Mouse (Mus musculus) hindbrain, embryonic 14.5 days (tissue): ENCODE measurements around the gene Secisbp2. TPM values are rescaled to one million over a fixed set of nuclear protein-coding genes. Genes with fewer than 3 reads are reported as not detected.
"Not testable (repeated sequence)": the region's sequence is repeated elsewhere in the genome, so short reads cannot be mapped to it uniquely, and the experiment has no call there.

Source experiments
- ATAC-seq: fragments of 200-750 bp; cut with Nextera tagmentation; 2 replicates; pipeline ENCODE4 v1.8.0; 2017; ENCODE audit warnings: moderate number of reproducible peaks, mild to moderate bottlenecking, moderate TSS enrichment, moderate library complexity; ENCODE audit not compliant: low FRiP score
- DNase-seq: peaks from one replicate; pipeline ENCODE4 v3.0.0-alpha.2; 2015; ENCODE audit warnings: low spot score
- H3K27ac ChIP-seq: fragments of 300-500 bp; sonication (generic); 2 replicates; pipeline ENCODE4 v1.5.1; 2014; ENCODE audit warnings: mild to moderate bottlenecking, moderate library complexity
- H3K27me3 ChIP-seq: fragments of 300-500 bp; sonication (generic); 2 replicates; pipeline ENCODE4 v1.6.1; 2014; ENCODE audit warnings: mild to moderate bottlenecking, low read length, mixed read lengths; ENCODE audit not compliant: control insufficient read depth, insufficient read depth
- H3K36me3 ChIP-seq: fragments of 300-500 bp; sonication (generic); replicated peaks from 2 replicates; pipeline ENCODE4 v1.6.1; 2014; ENCODE audit not compliant: control insufficient read depth, insufficient read depth
- H3K4me1 ChIP-seq: fragments of 300-500 bp; sonication (generic); replicated peaks from 2 replicates; pipeline ENCODE4 v1.6.1; 2014; ENCODE audit warnings: antibody characterized with exemption, low read length, mixed read lengths; ENCODE audit not compliant: control insufficient read depth, insufficient read depth
- H3K4me2 ChIP-seq: fragments of 300-500 bp; sonication (generic); replicated peaks from 2 replicates; pipeline ENCODE4 v1.6.1; 2014; ENCODE audit warnings: mild to moderate bottlenecking, moderate library complexity
- H3K4me3 ChIP-seq: fragments of 300-500 bp; sonication (generic); replicated peaks from 2 replicates; pipeline ENCODE4 v1.5.1; 2014; ENCODE audit warnings: mild to moderate bottlenecking, low read length
- H3K9ac ChIP-seq: fragments of 300-500 bp; sonication (generic); 2 replicates; pipeline ENCODE4 v1.6.1; 2014
- H3K9me3 ChIP-seq: fragments of 300-500 bp; sonication (generic); 2 replicates; pipeline ENCODE4 v1.6.1; 2016; ENCODE audit warnings: low read length; ENCODE audit not compliant: control insufficient read depth
- WGBS: fragments of 180-500 bp; shearing (Covaris S2); extraction: QIAGEN DNeasy Blood & Tissue Kit; methylation state at CpG from one replicate; pipeline ENCODE4 v1.1.7; 2014; 5-methylcytosine and 5-hydroxymethylcytosine counted together
- polyA plus RNA-seq: library from polyadenylated mRNA; unstranded; fragments of >200 nt; fragmentation: Nextera tagmentation; extraction: Ambion mirVana; gene quantifications from 2 replicates; pipeline ENCODE4 v1.2.1, GENCODE M21; 2014

Gene Secisbp2
- polyA plus RNA-seq, 1 experiment from 2014 or later: 27.2 TPM

GRCm38 (mm10) chr13:51648237-51648636, 3.3 kb upstream of the Secisbp2 start:
- H3K4me3 ChIP-seq: no peak overlapping the region
- H3K9me3 ChIP-seq: no peaks in the 10 kb centered on the region
- no peak overlapping the region for H3K9ac ChIP-seq
- no peak for DNase-seq
- H3K4me1 ChIP-seq: peaks cover 18% of the 10 kb centered on the region
- no peak overlapping the region for H3K27ac ChIP-seq
- 92% methylated on average over 4 of the region's 4 CpGs for WGBS
- peaks cover 2% of the 10 kb centered on the region; the same call in 1 of the 2 replicates for H3K36me3 ChIP-seq
- no peak overlapping the region for H3K4me2 ChIP-seq
- no peak for ATAC-seq
- H3K27me3 ChIP-seq: no peaks in the 10 kb centered on the region

- DNase-seq (no peak), ATAC-seq (no peak)
- peaks cover 18% of the 10 kb centered on the region for H3K4me1 ChIP-seq
- peaks cover 12% of the 10 kb centered on the region for H3K36me3 ChIP-seq
- WGBS: 81% methylated on average over 1 of the region's 1 CpGs
- no peak overlapping the region for H3K27ac ChIP-seq
- H3K4me2 ChIP-seq: no peak overlapping the region
- no peaks in the 10 kb centered on the region for H3K9me3 ChIP-seq
- H3K27me3 ChIP-seq: no peaks in the 10 kb centered on the region
- no peak overlapping the region for H3K4me3 ChIP-seq
- no peak overlapping the region for H3K9ac ChIP-seq
Observed at GRCm38 (mm10) chr13:51649740-51650139, 1.8 kb upstream of the Secisbp2 start.

- DNase-seq (no peak), ATAC-seq (no peak)
- WGBS: 94% methylated on average over 6 of the region's 6 CpGs
Observed at GRCm38 (mm10) chr13:51653159-51653558, 1.7 kb downstream of the Secisbp2 start.

GRCm38 (mm10) chr13:51653961-51654360, 2.5 kb downstream of the Secisbp2 start:
- no peak for ATAC-seq

More at GRCm38 (mm10) chr13:51653159-51653558, 1.7 kb downstream of the Secisbp2 start:
- Histone ChIP-seq H3K27ac (no peak overlapping the region), H3K9me3 (no peaks in the 10 kb centered on the region), H3K4me1 (peaks cover 14% of the 10 kb centered on the region), H3K4me2 (no peak overlapping the region), H3K4me3 (no peak overlapping the region), H3K9ac (no peak overlapping the region), H3K36me3 (peaks cover 45% of the 10 kb centered on the region), H3K27me3 (no peaks in the 10 kb centered on the region)

GRCm38 (mm10) chr13:51656516-51657235, 5.2 kb downstream of the Secisbp2 start:
- 93% methylated on average over 13 of the region's 13 CpGs for WGBS
- H3K27ac ChIP-seq: no peak overlapping the region
- H3K9ac ChIP-seq: no peak overlapping the region
- no peaks in the 10 kb centered on the region for H3K27me3 ChIP-seq
- H3K9me3 ChIP-seq: no peaks in the 10 kb centered on the region
- ATAC-seq: no peak
- no peak overlapping the region for H3K4me3 ChIP-seq
- no peak overlapping the region for H3K4me2 ChIP-seq
- peaks cover 78% of the 10 kb centered on the region for H3K36me3 ChIP-seq
- no peak for DNase-seq
- peaks cover 9% of the 10 kb centered on the region; the same call in 1 of the 2 replicates for H3K4me1 ChIP-seq

More at GRCm38 (mm10) chr13:51653961-51654360, 2.5 kb downstream of the Secisbp2 start:
- no peak overlapping the region for H3K9ac ChIP-seq
- no peak overlapping the region for H3K27ac ChIP-seq
- H3K36me3 ChIP-seq: peaks cover 54% of the 10 kb centered on the region
- no peaks in the 10 kb centered on the region for H3K27me3 ChIP-seq
- no peak for DNase-seq
- H3K4me2 ChIP-seq: no peak overlapping the region
- 89% methylated on average over 9 of the region's 9 CpGs for WGBS
- no peaks in the 10 kb centered on the region for H3K9me3 ChIP-seq
- no peak overlapping the region for H3K4me3 ChIP-seq
- peaks cover 14% of the 10 kb centered on the region for H3K4me1 ChIP-seq

- ATAC-seq: no peak
- 94% methylated on average over 3 of the region's 3 CpGs for WGBS
- Histone ChIP-seq H3K4me2 (no peak overlapping the region), H3K9ac (no peak overlapping the region), H3K27ac (no peak overlapping the region), H3K4me3 (no peak overlapping the region), H3K27me3 (no peaks in the 10 kb centered on the region), H3K36me3 (peaks cover 92% of the 10 kb centered on the region), H3K9me3 (no peaks in the 10 kb centered on the region), H3K4me1 (no peaks in the 10 kb centered on the region)
- no peak for DNase-seq
Observed at GRCm38 (mm10) chr13:51658094-51658493, 6.6 kb downstream of the Secisbp2 start.

GRCm38 (mm10) chr13:51659573-51659972, 8.1 kb downstream of the Secisbp2 start:
- H3K9me3 ChIP-seq: no peaks in the 10 kb centered on the region
- no peak for DNase-seq
- H3K4me1 ChIP-seq: no peaks in the 10 kb centered on the region
- H3K4me3 ChIP-seq: no peak overlapping the region
- H3K27me3 ChIP-seq: no peaks in the 10 kb centered on the region
- peaks cover 93% of the 10 kb centered on the region for H3K36me3 ChIP-seq
- H3K4me2 ChIP-seq: no peak overlapping the region
- H3K27ac ChIP-seq: no peak overlapping the region
- no peak overlapping the region for H3K9ac ChIP-seq
- WGBS: 95% methylated on average over 7 of the region's 7 CpGs
- no peak for ATAC-seq

- no peak overlapping the region for H3K9ac ChIP-seq
- no peaks in the 10 kb centered on the region for H3K4me1 ChIP-seq
- no peak overlapping the region for H3K27ac ChIP-seq
- no peak overlapping the region for H3K4me3 ChIP-seq
- 95% methylated on average over 2 of the region's 2 CpGs for WGBS
- no peak for ATAC-seq
- no peaks in the 10 kb centered on the region for H3K9me3 ChIP-seq
- H3K36me3 ChIP-seq: peaks cover 90% of the 10 kb centered on the region
- no peaks in the 10 kb centered on the region for H3K27me3 ChIP-seq
- no peak for DNase-seq
- no peak overlapping the region for H3K4me2 ChIP-seq
Observed at GRCm38 (mm10) chr13:51663561-51663960, 12.1 kb downstream of the Secisbp2 start.

GRCm38 (mm10) chr13:51668195-51668594, 16.7 kb downstream of the Secisbp2 start:
- DNase-seq, H3K4me3 ChIP-seq, H3K9ac ChIP-seq, ATAC-seq, H3K4me1 ChIP-seq, H3K27me3 ChIP-seq, H3K9me3 ChIP-seq, H3K27ac ChIP-seq, H3K4me2 ChIP-seq: not testable (repeated sequence)
- peaks cover 69% of the 10 kb centered on the region for H3K36me3 ChIP-seq
- 97% methylated on average over 12 of the region's 12 CpGs for WGBS
